Mouse (Mus musculus) c-Kit-positive CD71-negative TER-119-negative erythroid progenitor cells, embryonic 14.5 days (primary cell): ENCODE data around the gene Dtd1.

Experiments used
- DNase-seq: peaks from one replicate; pipeline ENCODE4 v3.0.0-alpha.2; 2013; ENCODE audit warnings: low read depth

Dtd1 gene

GRCm38 (mm10) chr2:144769118-144769496 lies 169.4 kb downstream of the Dtd1 start:
- no peak for DNase-seq

DNA sequence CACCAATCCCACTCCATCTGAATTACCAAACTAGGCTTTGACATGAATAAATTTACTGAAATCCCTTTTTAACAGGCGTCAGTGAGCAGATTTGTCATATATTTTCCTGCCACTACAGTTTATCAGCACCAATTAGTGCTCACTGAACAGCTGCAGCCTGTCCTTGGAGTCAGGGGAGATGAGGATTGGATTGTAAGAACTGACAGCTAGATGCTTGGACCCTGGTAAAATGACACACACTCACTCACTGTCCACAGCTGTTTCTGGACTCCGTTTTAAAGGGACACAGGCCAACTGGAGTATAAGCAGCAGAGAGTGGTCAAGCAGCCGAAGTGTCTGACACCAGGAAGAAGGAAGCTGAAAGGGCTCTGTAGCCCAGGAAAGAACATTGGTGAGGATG lies 169.9 kb downstream of the Dtd1 start:
- DNase-seq: no peak

DNA sequence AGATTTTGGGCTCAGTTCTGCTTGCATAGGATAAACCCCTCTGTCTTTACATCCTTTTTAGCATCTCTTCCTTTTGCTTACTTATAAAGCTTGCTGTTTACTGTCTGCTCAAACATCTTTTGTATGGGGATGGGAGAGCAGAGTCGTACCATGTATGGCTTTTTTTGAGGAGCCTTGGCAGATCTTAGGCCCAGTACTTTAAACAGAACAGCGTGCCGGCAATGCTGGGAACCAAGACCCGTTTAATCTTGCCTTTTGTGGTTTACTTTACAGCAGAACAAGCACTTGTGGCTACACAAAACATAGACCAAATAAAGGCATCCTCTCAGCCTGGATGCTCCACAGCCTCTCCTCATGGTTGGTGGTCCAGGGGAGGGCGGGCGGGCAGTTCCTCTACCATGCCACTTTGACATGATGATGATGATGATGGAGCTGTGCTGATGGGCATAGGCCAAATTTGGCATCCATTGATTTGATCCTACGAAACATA lies 170.8 kb downstream of the Dtd1 start:
- no peak for DNase-seq

GRCm38 (mm10) chr2:144771841-144772240 lies 172.1 kb downstream of the Dtd1 start:
- no peak for DNase-seq

DNA sequence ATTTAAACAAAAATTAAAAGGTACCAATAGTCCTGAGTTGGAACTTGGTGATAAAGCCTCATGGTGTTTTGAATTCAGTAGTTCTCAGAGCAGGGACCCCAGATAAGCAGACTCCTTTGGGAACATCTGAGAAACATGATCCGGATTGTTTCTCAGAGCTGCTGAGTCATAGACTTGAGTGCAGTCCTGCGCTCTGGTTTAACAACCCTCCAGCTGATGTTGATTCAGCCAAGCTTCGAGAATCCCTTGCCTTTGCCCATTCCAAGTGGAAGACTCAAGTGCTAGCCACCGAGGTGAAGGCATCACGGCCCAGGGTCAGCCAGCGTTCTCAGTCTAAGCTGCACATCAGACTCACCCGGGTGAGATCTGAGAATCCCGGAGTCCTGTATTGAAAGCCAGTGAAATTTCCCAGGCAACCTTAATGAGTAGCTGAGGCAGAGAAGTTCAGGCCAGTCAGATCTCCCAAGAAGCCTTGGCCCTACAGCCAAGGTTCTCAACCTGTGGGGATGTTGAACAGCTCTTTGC lies 175.0 kb downstream of the Dtd1 start:
- no peak for DNase-seq

DNA sequence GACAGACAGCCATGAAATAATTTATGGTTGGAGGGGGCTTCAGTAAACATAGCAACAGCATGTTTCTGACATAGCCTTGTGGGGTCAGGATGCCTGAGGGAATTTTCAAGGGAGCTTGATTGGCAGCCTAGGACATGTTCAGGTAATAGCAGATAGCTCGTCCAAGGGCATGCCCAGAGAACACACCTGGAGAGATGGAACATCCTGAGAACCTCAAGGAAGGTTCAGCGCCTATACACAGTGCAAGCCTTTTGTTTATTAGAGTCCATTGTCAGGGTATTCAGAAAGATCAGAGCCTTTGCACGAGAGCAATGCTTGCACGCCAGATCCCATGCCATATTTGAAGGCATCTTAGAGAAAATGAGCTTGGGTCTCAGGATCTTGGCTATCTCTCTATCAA lies 175.9 kb downstream of the Dtd1 start:
- DNase-seq: no peak

- DNase-seq: no peak
These were observed 179.6 kb downstream of the Dtd1 start for GRCm38 (mm10) chr2:144779263-144779662.

- DNase-seq: no peak
These were observed 181.0 kb downstream of the Dtd1 start for GRCm38 (mm10) chr2:144780731-144781130.

- no peak for DNase-seq
These were observed 182.2 kb downstream of the Dtd1 start for GRCm38 (mm10) chr2:144781871-144782270.

GRCm38 (mm10) chr2:144782481-144782880 lies 182.8 kb downstream of the Dtd1 start:
- no peak for DNase-seq

DNA sequence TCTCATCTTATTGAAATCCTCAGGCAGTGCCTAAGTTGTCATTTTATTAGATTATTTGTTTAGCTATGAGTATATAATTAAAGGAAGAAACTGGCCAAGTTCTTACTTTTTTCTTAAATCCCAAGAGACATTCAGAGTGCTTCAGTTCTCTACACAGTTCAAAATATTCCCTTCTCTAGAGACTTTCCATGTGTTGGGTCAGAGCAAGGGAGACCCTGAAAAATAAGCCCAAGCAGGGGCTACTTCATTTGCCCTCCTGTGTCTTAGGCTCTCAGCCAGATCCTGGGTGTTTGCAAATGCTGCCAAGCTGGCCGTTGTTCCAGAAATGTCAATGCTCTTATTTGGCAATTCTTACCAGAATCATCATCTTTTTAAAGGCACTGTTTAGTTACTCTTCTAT lies 183.5 kb downstream of the Dtd1 start:
- DNase-seq: no peak

GRCm38 (mm10) chr2:144783831-144784230 lies 184.1 kb downstream of the Dtd1 start:
- no peak for DNase-seq

DNA sequence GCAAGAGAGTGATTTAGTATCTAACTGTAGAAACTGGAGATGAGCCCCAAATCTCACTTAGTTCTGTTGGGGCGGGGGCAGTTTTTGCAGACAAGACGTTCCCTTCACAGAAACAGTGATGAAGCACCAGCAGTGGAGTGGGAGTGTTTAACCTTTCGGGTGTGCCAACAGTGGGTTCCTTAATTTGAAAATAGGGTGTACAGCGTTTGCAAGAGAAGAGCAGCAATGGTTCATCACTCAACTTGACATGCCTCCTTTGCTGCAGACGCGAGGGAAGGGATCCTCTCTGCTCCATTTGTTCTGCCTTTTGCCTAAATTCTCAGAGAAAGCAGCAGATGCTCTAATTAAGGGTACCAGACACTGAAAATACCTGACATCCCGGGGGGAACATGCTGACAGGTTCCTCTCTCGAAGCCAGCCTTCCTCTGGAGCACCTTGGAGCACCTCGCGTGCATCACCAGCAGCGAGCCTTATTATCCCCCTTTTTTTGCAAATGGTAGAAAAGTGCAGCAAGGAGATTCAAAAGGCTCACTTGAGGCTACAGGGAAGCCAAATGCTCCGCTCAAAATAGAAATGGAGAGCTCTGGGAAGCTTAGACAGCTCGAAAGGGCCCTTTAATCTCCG lies 192.1 kb downstream of the Dtd1 start:
- no peak for DNase-seq

GRCm38 (mm10) chr2:144797515-144797914 lies 197.8 kb downstream of the Dtd1 start:
- DNase-seq: no peak

- no peak for DNase-seq
These were observed 208.4 kb downstream of the Dtd1 start for GRCm38 (mm10) chr2:144807766-144808754.
